Mouse (Mus musculus) thymus, postnatal 25 days (tissue): ENCODE measurements around the gene Celf2.
"Not testable (repeated sequence)": the region's sequence is repeated elsewhere in the genome, so short reads cannot be mapped to it uniquely, and the experiment has no call there.

ENCODE experiments used
- DNase-seq: peaks from one replicate; pipeline ENCODE4 v3.0.0; 2022

The Celf2 gene

DNA sequence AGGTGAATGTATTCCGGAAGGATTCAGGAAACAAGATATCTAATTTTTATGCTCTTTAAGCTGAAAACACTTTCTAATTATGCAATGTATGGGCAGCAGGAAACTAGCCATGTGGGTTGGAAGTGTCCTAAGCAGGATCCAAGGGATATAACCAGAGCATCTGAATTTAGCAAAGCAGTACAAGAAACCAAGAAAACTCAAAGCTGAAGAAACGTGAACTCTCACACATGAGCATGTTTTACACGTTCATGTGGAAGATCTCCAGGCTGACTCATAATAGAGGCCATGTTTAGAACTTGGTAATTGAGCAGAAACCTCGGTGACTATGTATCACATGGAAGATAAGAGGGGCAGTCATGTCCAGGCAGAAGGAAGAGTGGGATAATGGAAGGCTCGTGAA, 120.1 kb downstream of the Celf2 start:
- DNase-seq, result no peak

DNA sequence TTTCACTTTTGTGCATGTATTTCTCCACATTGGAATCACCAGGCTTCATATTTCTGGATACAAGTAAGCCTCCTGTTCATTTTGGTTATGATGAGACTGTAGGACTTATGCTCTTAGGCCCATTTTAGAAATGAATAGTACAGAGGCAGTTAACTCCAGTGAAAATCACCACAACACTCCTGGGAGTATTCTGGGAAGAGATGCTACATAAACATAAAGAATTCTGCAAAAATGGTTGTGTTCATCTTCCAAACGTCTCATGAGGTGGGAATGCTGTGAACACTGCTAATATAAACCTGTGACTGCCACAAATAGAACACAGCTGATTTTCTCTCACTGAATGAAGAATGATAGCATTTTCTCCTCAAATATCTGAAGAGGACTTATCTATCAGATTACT, 130.6 kb downstream of the Celf2 start:
- DNase-seq, result no peak

GRCm38 (mm10) chr2:7377878-7378277, 131.5 kb downstream of the Celf2 start:
- DNase-seq, result no peak

DNA sequence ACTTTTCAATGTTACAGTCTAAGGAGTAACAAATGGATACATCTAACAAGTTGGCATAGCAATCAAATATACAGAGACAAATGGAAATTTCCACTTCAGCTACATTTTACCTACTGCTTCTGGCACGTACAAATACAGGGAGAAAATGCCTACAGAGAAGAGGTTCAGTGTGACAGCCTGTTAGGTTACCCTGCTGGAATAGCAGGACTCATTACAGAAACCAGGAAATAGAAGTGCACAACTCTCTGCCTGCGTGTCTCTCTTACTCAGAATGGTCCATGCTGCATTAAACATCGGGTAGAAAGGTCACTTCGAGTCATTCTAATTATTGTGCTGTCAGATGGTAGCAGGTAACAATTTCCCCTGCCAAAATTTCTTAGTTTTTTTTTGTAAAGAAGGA, 141.6 kb downstream of the Celf2 start:
- no peak for DNase-seq

GRCm38 (mm10) chr2:7359557-7359956, 149.8 kb downstream of the Celf2 start:
- no peak for DNase-seq

GRCm38 (mm10) chr2:7358816-7359215, 150.5 kb downstream of the Celf2 start:
- DNase-seq, result no peak

DNA sequence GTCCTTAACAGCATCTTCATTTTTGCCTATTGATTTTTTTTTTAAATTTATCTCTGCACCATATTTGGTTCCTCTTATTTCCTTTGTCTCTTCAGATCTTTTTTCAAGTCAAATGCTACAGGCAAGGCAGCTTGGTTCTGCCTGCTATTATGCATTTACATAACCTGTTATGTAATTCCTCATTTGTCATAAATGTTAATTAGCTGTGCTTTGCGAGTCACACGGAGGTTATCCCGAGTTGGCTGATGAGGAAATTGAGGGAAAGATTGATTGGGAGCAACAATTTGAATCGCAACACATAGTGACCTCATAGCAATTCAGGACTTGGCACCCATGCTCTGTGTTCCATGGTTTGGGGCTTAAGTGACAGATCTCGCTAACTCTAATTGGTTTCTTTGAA, 158.1 kb downstream of the Celf2 start:
- no peak for DNase-seq

DNA sequence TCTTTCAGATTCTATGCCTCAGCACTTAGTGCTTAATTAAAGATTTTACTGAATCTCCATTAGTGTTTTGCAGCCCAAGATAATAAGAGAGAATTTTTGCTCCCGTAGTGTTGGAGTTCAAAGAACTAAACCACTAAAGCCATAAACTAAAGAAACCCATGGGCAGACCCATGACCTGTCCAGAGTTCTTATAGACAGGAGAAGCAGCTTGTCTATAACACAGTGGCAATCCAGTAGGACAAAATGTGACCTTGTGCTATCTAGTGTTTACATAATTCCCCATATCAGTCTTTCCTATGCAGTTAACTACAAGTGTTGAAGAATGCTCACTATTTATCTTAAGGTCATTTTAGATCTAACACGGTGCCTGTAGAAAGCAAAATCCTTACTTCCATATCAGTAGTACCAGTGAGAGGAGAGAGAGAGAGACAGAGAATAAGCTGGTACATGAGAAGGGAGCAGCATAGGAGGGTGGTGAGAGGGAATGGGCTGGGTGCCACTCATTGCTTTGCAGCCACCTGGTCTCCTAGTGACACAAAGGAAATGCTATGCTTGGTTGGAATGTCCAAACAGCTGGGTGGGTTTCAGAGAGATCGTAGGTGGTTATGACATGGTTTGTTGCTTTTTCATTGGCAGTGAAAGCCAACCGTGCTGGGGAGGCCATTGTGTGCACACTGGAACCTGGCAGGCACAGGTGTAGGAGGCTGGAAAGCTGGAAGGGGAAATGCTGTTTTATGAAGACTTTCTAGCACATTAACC, 162.5 kb downstream of the Celf2 start:
- DNase-seq, result no peak

DNA sequence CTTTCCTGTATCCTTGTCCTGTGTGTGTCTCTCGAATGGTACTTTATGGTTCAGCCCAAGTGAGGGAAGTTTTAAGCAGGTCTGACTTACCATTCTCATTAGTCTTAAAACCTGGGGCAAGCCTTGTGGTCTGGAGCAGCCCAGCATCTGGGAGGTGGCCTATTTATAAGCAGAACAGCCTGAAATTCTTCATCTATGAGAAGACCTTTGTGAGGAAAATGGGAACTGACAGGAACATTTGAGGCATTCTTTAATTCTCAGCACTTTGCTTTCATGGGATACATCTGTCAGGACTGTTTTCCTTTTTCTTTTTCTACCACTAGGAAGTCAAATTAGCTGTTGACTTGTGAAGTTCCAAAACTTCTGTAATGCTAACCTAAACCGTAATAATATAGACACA, 164.4 kb downstream of the Celf2 start:
- DNase-seq, result no peak

DNA sequence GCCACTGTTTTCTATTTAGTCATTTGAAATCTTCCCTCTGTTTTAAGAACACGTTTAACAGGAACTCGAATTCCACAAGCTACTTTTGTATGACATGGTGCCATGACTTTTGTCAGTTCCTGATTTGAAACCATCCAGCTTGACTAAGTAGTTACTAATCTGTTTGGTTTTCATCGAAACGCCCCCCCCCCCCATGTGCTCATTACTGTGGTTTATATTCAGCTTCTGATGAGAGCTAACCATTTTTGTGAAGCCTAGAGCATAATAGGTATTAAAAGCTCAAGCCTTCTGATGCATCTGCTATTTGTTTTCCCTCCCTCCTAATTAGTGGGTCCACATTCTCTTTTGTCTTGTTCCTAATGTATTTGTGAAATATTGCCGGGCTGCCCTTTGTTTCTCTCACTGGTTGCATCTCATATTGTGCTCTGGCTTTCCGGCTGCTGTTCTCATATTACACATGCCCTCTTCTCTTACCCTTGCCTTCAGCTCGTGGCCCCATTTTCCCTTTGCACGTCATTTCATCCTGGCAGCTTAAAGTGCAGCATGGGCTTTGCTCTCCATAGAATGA, 166.4 kb downstream of the Celf2 start:
- DNase-seq, result no peak

DNA sequence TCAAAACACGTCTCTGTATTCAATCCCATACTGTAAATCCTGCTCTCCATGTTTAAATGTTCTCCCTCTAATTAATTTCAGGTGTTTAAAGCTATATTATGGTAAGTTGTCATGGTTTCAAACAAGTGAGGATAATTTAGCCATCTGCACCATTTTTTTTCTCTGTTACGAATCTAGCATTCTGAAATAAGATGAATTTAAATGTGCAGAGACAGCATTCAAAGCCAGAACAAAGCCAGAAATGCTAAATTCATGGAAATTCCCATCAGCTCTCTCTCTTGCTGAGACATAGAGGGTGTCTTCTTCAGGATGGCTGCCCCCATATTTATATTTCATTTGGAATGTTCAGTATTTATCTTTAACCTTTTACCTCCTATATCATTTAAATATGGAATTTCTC, 174.5 kb downstream of the Celf2 start:
- no peak for DNase-seq

DNA sequence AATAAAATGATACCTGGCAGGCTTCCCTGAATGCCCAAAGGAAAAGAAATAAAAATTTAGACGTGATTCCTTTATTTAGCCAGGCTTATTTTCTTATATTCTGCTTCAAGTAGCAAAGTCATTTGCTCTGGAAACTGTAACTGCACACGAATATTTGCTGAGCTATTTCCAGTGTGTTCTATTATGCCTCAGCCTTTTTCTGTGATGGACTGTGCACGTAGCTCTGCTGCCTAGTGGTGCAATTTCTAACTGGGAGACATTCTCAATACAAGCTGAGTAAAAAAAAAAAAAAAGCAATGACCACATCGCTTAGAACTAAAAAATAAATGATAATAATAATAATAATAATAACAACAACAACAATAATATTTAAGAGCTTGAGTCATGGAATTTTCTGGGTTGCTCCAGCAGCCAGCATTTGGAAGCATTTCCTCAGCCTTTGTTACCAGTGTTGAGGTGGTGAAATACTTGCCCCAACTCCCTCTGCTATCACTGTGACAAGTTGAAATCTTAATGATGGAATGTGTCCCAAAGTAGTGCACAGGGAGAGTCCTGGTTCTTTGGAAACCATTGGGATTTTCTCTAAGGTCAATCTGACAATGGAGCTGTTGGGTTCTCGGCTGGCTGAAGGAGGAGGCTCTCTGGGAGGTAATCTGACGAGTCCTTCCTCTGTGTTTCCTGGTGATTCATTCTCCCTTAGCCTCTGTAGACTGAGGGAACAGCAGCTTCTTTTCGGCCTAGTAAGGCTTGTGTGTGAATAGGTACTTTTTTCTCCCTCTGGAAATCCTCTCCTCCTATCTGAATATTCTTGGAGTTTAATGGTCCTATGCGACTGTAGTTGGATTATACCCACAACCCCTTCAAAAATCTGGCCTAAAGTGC, 181.1 kb downstream of the Celf2 start:
- no peak for DNase-seq

- DNase-seq, result no peak
Observed at GRCm38 (mm10) chr2:7319760-7320159, 189.6 kb downstream of the Celf2 start.

GRCm38 (mm10) chr2:7311776-7312175, 197.6 kb downstream of the Celf2 start:
- DNase-seq, result no peak

DNA sequence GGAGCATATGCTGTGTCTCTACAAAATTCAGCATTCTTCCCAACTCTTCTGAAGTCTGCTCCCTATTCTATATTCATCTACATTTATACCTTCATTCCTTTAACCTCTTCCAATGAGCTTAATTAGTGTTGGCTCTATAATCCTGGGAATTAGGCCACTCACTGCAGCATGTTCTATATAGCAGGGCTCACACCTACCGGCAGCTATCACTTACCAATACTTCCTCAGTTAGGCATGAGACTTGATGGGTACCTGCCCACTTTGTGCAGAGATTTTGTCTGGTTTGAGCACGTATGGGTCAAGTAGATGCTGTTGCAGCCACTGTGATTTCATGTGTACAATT, 198.6 kb downstream of the Celf2 start:
- no peak for DNase-seq

GRCm38 (mm10) chr2:7310129-7310839, 199.1 kb downstream of the Celf2 start:
- no peak for DNase-seq

DNA sequence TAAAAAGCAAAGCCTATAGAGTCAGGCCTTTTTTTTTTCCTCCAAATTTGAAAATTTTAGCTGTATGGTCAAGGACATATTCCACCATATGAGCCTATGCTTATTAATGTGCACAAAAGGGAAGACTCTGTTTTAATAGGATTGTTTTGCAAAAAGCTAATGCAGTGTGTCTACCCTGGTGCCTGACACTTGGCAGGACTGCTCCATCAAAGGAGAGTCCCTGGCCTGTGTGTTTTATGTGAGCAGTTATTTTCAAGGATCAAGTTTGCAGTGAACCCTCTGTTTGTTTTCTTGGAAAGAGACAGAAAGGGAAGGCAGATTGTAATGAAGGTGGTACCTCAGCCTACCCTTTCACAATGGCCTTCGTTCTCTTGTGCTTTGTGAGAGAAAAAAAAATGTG, 200.0 kb downstream of the Celf2 start:
- no peak for DNase-seq

- no peak for DNase-seq
Observed at GRCm38 (mm10) chr2:7308731-7309130, 200.6 kb downstream of the Celf2 start.

- DNase-seq, result no peak
Observed at GRCm38 (mm10) chr2:7287434-7287833, 221.9 kb downstream of the Celf2 start.

DNA sequence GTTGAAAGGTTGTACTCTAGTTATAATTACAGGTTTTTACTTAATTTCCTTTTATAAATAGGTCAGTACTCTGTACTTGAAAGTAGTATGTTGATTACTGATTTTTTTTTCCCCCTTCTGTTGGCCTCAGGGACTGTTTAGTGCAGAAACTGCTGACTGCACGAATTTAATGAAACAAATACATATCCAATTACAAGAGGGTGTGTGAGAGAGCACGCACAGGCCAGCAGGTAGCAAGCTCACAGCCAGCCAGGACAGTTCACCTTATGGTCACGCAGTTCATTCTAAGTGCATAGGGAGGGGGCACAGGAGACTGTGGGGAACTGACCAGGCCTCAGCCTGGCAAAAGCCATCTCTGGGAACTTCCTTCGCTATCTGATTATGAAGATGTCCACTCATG, 236.1 kb downstream of the Celf2 start:
- no peak for DNase-seq

- peak; percentile 38 for DNase-seq
Observed at GRCm38 (mm10) chr2:7270051-7270450, 239.3 kb downstream of the Celf2 start.

DNA sequence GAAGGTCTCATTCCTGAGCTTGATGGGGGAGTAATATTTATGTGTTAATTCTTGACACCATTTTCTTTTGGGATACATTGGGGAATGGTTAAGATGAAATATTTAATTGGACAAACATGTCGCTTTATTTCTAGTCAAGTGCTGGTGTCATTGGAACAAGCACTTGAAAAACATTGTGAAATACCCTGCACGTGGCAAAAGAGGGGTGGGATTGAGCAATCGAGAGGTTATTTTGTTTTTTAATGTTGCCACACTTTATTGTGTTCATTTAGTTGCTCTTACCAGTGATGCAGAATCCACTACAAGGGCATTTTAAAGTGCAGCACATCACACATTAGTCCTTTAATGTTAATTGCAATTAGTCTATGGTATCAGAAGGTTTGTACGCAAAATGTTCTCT, 242.2 kb downstream of the Celf2 start:
- DNase-seq, result no peak

DNA sequence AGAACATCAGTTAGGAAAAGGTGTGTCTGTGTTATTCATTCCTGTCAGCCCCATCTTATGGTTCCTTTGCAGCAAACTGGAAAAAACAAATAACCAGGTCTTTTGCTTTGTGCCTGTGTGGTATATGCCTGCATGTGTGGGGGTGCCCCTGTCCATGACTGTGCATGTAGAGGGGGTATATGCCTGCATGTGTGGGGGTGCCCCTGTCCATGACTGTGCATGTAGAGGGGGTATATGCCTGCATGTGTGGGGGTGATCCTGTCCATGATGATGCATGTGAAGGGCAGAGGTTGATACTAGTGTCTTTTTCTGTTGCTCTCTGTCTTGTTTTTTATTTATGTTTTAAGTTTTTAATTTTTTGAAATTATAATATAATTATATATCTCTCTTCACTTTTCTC, 246.7 kb downstream of the Celf2 start:
- not testable (repeated sequence) for DNase-seq
